Mouse (Mus musculus) fat pad, adult 2 months (tissue): Measurements from ENCODE around the gene Kat14.
"Not testable (repeated sequence)": the region's sequence is repeated elsewhere in the genome, so short reads cannot be mapped to it uniquely, and the experiment has no call there.

Source experiments
- DNase-seq: peaks from one replicate; pipeline ENCODE4 v3.0.0-alpha.2; 2011; ENCODE audit warnings: low read depth, low spot score; ENCODE audit errors: extremely low read depth

Gene Kat14

GRCm38 (mm10) chr2:144368400-144369019 is at the start of gene Kat14, which contains the start of gene Pet117:
Kat14 (plus strand) TSS chr2:144368983.
Pet117 (plus strand) TSS chr2:144368996.
- DNase-seq: peak; percentile 73

DNA sequence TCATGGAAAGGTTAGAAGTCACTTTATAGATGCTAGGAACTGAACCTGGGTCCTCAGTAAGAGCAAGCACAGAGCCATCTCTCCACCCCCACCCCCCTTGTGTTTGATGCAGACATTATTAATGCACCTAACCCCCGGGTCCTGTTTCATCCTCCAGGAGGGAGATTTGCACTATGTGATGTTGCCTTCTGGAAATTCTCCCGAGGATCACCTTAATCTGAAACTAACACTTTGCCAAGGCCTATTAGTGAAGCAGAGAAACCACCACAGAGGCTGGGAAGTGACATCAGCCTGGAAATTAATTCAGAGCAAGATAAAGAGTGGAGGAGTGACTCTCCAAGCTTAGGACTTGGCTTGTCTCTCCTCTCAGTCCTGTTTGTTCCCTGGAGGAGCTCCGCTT is 44.6 kb upstream of the Kat14 start:
- no peak for DNase-seq

- no peak for DNase-seq
These were observed 39.3 kb upstream of the Kat14 start for GRCm38 (mm10) chr2:144329451-144329850.

DNA sequence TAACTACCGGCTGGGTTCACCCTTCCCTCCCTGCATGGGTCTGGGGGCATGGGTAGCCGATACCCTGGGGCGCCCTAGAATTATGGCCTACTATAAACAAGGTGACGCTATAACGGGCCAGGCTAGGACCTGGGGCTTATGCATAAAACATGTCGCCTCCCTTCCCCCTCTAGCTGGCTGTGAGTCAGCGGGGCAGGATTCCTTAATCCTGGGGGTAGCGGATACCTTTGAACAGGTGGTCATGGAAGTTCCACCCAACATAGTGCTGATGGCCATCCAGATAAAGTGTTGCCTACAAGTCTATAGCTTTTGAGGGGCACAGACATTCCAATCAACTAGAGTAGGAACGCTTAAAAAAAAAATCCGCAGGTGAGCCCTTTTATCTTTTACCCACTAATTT is 38.8 kb upstream of the Kat14 start:
- DNase-seq: no peak

GRCm38 (mm10) chr2:144330352-144330959 is 38.3 kb upstream of the Kat14 start:
- DNase-seq: no peak

- DNase-seq: no peak
These were observed 37.8 kb upstream of the Kat14 start for GRCm38 (mm10) chr2:144330960-144331371.

DNA sequence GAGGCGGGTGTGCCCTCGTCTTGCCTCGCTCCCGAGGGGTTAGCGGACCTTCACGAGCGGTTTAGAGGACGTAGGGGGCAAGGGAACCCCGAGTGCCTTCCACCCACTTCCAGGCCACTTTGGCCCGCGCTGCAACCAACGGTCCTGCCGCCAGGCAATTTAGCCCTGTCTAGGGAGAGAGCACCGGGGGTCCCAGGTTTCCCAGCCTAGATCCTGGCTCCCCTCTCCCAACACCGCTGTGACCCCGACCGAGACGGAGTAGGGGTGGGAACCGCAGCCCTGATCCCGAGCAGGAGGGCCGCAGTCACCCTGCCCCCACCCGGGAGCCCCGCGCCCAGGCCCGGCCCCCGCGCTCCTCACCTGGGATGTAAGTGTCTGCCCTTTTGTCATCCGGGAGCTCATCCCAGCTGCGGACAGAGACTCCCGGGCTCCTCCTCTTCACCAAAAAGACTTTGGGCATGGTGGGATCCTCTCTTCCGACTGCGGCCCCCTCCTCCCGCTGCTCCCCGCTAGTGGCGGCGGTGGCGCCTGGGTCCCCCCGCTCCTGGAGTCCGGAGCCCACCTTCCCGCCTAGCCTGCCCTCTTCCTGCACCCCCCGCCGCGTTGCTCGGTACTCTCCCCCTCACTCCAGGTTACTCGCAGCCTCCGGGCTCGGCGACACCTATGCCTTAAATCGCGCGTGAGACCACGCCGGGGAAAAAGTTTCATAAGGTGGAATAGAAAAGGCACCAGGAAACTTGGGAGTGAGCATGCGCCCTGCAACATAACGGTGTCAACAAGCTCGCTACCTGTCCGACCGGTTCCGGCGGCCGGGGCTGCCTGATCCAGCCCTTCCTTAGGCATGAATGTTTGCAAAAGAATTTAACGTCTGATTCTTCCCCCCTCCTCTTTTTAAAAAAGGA is 37.1 kb upstream of the Kat14 start, which contains the start of gene Ovol2:
Gene Ovol2, minus strand, starts transcription at position 746 of the 902 bp plus-strand sequence.
- peak; percentile 19 for DNase-seq

GRCm38 (mm10) chr2:144332486-144332885 is 36.3 kb upstream of the Kat14 start:
- DNase-seq: no peak

DNA sequence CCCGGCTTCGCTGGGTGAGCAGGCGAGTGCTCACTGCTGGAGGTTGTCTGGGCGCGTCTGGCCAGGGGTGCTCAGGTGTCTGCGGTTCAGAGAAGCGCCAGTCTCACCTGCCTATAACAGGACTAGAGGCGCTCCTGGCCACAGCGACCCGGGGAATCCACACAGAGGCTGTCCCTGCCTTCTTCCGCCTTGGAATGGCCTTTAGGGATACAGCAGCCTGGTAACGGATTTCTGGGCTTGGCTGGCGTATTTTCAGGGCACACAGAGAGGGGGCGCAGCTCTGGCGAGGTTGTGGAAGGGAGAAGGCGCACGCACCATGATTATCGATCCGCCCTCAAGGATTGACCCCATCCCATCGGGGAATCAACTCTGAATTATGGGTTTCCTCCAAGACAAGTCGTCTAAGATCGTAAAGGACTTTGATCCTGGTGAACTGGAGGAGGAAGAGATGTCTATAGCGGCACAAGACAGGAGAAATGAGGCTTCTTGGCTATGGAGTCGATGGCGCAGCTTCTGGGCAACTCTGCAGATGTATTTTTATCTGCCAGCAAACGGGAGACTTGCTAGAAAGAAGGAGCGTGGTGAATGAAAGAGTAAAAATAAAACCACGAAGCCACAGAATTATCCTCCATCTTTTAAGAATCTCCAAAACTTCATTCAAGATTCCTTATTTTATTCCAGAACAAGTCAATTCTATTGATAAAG is 35.5 kb upstream of the Kat14 start:
- DNase-seq: no peak

GRCm38 (mm10) chr2:144337230-144337629 is 31.6 kb upstream of the Kat14 start:
- DNase-seq: no peak

DNA sequence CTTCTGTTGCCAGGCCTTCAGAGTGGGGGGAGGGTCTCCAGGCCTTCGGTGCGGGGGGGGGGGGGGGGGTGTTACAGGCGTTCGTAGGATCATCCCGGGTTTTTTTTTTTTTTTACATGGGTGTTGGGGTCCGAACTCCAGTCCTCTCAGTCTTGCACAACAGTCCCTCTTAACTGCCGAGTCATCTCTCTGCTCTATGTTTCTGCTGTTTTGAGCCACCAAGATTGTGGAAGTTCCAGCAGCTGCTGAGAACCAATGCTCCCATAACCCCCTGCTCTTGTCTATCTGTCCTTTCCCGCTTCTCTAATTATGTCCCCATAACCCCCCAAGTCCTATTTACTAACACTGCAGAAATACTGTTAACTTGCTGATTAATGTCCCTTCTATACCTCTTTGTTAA is 31.1 kb upstream of the Kat14 start:
- no peak for DNase-seq

DNA sequence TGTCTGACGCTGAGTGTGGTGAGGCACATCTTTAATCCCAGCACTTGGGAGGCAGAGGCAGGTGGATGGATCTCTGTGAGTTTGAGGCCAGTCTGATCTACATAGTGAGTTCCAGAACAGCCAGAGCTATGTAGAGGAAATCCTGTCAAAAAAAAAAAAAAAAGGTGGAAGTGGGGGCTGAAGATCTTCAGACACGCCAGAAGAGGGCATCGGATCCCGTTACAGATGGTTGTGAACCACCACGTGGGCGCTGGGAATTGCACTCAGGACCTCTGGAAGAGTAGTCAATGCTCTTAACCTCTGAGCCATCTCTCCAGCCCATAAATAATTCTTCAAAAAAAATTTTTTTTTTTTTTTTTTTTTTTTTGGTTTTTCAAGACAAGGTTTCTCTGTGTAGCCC is 30.6 kb upstream of the Kat14 start:
- DNase-seq: not testable (repeated sequence)

DNA sequence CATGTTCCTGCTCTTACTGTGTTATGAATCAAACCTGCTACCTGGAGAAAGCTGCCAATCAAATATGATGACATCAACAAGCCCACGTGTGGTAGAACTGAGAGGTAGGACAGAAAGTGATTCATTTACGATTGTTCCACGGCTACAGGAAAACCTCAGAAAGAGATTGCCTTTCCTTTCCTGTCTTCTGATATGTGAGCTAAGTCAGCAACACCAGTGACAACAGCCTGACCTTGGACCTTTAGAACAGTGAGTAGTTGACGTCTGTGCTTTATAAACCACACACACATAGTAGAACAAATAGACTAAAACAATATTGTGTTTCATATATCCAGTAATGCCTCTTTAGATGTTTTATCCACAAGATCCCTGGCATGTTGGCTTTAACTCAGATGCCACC is 25.6 kb upstream of the Kat14 start:
- DNase-seq: no peak

DNA sequence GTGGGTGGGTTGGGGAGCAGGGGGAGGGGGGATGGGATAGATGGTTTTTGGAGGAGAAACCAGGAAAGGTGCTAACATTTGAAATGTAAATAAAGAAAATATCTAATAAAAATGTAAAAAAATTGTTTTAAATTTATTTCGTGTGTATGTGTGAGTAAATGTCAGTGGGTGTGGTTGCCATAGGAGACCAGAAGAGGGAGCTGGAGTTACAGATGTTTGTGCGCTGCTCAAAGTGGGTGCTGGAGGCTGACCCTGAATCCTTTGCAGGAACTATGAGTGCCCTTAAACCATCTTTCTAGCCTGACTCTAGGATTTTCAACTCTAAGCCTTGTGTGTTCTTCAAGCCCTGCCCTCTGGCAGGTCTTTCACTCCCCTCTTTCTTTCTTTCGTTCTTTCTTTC is 20.3 kb upstream of the Kat14 start:
- no peak for DNase-seq

GRCm38 (mm10) chr2:144352843-144353242 is 15.9 kb upstream of the Kat14 start:
- DNase-seq: peak; percentile 19

DNA sequence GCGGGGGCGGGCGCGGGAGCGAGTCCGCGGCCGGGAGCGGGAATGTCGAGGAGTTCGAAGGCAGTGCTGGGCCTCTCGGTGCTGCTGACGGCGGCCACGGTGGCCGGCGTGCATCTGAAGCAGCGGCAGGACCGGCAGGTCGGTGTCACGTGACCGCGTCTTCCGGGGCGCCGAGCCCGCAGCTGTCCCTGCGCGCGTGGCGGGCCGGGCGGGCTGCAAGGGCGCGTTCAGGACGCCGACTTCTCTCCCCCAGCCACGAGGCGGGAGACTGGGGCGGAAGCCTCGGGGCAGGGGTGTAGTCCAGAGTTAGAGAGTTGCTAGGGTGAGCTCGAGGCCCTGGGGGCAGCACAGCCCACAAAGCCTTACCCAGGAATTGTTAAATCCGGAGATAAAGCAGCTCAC is 238 bp downstream of the Kat14 start:
- no peak for DNase-seq

DNA sequence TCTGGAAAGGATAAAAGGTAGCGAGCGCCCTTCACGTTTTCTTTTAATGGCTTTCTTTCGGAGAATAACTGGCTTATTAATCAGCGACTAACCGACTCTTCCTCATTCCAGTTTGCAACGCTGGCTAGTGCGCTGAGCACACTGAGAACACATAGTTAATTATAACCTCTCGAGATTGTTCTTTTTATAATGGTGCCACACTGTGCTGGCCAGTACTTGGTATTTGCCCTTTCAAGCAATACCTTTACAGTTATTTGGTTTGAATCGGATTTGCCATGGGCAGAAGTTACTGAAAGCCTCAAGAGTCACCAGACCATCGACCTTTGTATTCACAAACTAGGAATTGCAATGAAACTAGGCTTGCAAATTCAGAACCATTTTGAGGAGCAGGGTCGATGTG is 728 bp downstream of the Kat14 start:
- DNase-seq: no peak

DNA sequence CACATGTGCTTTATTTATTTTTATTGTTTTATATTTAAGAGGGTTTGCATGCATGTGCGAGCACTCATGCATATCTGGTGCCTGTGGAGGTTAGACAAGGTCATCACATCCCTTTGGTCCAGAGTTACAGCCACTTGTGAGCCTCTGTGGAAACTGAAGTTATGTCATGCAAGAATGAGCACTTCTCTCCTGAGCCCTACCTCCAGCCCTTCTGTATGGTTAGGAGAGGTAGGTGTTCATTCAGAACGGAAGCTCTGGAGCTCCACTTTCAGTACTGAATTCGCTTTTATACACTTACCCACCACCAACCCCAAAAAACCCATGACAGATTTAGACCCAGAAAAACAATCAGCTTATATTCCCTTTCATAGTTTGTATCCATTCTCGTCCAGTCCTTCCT is 2.8 kb downstream of the Kat14 start:
- DNase-seq: no peak

DNA sequence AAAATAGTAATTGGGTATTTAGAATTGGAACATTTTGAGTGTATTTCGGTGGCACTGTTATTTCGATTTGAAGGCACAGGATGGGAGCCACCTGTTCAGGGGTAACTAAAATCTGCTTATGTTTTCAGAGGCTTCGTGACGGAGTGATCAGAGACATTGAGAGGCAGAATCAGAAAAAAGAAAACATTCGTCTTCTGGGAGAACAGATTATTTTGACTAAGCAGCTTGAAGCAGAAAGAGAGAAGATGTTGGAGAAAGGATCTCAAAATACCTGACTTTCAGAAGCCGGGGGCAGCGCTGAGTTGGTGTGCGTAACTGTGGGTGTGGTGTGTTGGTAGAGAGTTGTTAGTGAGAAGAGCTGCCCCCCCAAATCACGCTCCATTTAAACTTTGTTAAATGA is 4.3 kb downstream of the Kat14 start:
- DNase-seq: no peak

DNA sequence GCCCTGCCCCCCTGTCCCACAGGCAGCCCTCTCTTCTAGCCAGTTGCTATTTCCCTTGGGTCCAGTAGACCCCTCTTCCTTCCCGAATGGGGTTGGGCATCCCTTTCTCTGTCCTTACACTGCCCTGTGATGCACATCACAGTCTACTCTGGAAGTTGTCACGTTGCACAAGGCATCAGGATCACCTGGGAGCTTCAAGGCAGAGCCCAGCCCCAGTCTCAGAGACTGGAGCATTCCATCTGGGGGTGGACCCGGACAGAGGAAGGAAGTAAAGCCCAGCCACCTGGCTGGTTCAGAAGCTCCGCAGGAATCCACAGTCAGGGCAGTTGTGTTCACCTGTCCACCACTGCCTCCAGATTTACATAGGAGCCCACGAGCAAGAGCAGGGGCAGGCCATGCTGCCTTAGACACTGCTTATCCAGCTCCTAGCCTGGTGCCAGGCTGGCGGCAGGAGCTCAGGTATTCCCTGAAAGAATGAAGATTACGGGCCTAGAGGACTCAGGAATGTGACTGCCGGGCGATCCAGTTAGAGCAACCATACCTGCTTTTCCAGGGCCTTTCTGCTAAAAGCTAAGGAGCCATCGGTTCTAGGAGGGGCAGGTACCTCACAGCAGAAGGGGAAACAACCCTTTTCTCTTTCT is 6.4 kb downstream of the Kat14 start:
- no peak for DNase-seq

DNA sequence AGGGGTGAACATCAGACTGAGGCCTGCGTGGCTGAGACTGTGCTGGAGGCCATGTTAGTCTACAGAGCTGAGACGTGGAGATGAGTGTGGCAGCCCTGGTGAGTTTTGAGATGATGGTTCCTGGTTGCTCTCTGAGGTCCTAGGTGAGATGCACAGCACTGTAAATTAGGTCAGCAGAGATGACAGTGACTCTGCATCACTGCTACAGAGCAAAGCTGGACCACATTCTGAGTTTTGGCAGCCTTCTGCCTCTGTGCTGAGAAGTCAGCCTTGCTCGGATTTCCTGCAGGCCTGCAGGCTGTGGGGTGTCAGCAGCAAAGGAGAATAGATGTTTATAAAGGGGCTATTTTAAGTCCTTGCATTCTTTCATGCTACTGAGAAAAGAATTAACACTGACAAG is 12.5 kb downstream of the Kat14 start:
- no peak for DNase-seq
